Mouse (Mus musculus) kidney, postnatal 36 days (tissue): ENCODE data around the gene Bcl7b.
"Not testable (repeated sequence)": the region's sequence is repeated elsewhere in the genome, so short reads cannot be mapped to it uniquely, and the experiment has no call there.

Source experiments
- DNase-seq, 2 experiments: peaks; one replicate each; pipeline ENCODE4 v3.0.0; 2021 to 2022; ENCODE audit warnings: mixed read lengths in 2 of 2

The Bcl7b gene

DNA sequence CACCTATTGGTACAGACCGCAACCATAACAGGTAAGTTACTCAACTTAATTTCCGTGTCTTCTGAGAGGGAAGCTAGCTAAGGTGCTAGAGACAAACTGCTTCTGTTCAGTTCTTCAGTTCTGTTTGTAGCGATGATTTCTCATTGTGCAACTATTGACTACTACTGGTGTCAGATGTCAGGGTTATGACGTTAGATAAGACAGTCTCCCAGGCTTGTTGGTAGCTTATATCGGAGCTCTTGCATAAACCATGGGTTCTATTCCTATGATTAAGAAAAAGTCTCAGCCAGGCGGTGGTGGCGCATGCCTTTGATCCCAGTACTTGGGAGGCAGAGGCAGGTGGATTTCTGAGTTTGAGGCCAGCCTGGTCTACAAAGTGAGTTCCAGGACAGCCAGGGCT, 54.0 kb downstream of the Bcl7b start:
- DNase-seq = no peak

DNA sequence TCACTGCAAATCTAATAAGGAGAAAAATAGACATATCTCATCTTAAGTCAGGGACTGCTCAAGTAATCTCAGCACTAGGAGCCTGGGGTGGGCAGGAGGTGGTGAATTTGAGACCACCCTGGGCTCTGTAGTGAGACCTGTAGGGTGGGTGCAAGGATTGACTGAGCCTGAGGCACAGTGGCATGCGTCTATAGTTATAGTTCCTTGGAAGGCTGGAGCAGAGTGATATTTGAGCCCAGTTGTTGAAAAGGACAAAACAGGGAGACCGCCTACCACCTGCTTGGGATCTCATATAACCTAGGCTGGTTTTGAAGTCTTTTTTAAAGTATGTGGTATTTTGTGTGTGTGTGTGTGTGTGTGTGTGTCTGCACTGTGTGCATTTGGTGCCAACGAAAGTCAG, 56.1 kb downstream of the Bcl7b start:
- no peak for DNase-seq

DNA sequence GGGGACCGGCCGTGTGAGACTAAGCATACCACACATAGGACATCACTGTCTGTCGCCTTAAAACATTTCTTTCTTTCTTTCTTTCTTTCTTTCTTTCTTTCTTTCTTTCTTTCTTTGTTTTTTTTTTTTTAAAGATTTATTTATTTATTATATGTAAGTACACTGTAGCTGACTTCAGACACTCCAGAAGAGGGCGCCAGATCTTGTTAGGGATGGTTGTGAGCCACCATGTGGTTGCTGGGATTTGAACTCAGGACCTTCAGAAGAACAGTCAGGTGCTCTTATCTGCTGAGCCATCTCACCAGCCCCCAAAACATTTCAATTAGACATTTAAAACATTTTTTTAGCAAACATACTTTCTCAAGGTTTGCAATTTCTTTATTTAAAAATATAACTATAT, 57.8 kb downstream of the Bcl7b start:
- DNase-seq = not testable (repeated sequence)

DNA sequence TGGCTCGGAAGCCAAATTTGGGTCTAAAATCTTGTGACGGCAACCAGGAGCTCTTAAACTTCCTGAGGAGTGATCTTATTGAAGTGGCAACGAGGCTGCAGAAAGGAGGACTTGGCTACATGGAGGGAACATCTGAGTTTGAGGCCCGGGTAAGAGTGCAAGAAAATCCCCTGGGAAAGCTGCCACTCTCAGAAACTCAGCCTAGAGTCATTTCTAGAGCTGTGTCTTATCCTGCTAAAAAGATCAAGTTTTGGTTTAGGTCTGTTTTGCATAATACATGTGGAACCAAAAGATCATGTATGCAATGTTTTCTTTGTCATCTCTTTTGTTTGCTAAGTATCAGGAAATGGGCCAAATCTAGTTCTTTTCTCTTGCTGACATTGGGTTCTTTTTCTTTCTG, 62.1 kb downstream of the Bcl7b start:
- no peak for DNase-seq
